Mouse (Mus musculus): ENCODE results near the gene Crybb2.

The Crybb2 gene

GRCm38 (mm10) chr5:113030082-113030481, 39.8 kb downstream of the Crybb2 start:
- no peak for DNase-seq (ENCODE audit: low spot score)

GRCm38 (mm10) chr5:113026706-113027105, 43.2 kb downstream of the Crybb2 start:
- no peak for DNase-seq (ENCODE audit: low spot score)

- no peak for DNase-seq (ENCODE audit: low spot score)
Observed at GRCm38 (mm10) chr5:113024154-113024764, 45.7 kb downstream of the Crybb2 start.

GRCm38 (mm10) chr5:113018190-113018589, 51.7 kb downstream of the Crybb2 start:
- DNase-seq (ENCODE audit: low spot score) = no peak

GRCm38 (mm10) chr5:113017004-113017403, 52.9 kb downstream of the Crybb2 start:
- no peak for DNase-seq (ENCODE audit: low spot score)

GRCm38 (mm10) chr5:113015236-113016061, 54.5 kb downstream of the Crybb2 start, which contains the start of gene Grk3:
TSS of gene Grk3 (minus strand) at chr5:113015791.
- DNase-seq (ENCODE audit: low spot score) = no peak

- no peak for DNase-seq (ENCODE audit: low spot score)
Observed at GRCm38 (mm10) chr5:113014808-113015235, 55.1 kb downstream of the Crybb2 start.

GRCm38 (mm10) chr5:113014111-113014807, 55.7 kb downstream of the Crybb2 start:
- DNase-seq (ENCODE audit: low spot score) = no peak

- no peak for DNase-seq (ENCODE audit: low spot score)
Observed at GRCm38 (mm10) chr5:113011926-113012325, 58.0 kb downstream of the Crybb2 start.

GRCm38 (mm10) chr5:113009183-113009820, 60.6 kb downstream of the Crybb2 start:
- no peak for DNase-seq (ENCODE audit: low spot score)

- no peak for DNase-seq (ENCODE audit: low spot score)
Observed at GRCm38 (mm10) chr5:113008496-113008895, 61.4 kb downstream of the Crybb2 start.
